Mouse (Mus musculus): ENCODE results near the gene B4galnt4. TPM values are rescaled to one million over a fixed set of nuclear protein-coding genes. Genes with fewer than 3 reads are reported as not detected.

The B4galnt4 gene
- total RNA-seq, 2 experiments from 2014 or later, result 0.07 to 0.14 TPM

- no peak for DNase-seq
- intact Hi-C loops (cut with DNase I), result no loop called here
These were observed 3.7 kb downstream of the B4galnt4 start for GRCm38 (mm10) chr7:141064576-141064975.

- intact Hi-C loops (cut with DNase I), result no loop called here
These were observed 7.4 kb downstream of the B4galnt4 start for GRCm38 (mm10) chr7:141068351-141068750.

GRCm38 (mm10) chr7:141070058-141070862 is 9.4 kb downstream of the B4galnt4 start:
- peak; percentile 71 to 82 for DNase-seq
- intact Hi-C loops (cut with DNase I), result loop anchor here (5.0 kb wide), 3 partner anchors 107 to 223 kb away; partner anchors contain the start of genes Odf3 and Scgb1c1

More at GRCm38 (mm10) chr7:141068351-141068750, 7.4 kb downstream of the B4galnt4 start:
- no peak for DNase-seq

GRCm38 (mm10) chr7:141072017-141072745 is 11.3 kb downstream of the B4galnt4 start:
- intact Hi-C loops (cut with DNase I), result loop anchor here (5.0 kb wide), 3 partner anchors 105 to 225 kb away; partner anchors contain the start of genes Odf3 and Scgb1c1
- no peak for DNase-seq

- no peak for DNase-seq
- intact Hi-C loops (cut with DNase I), result loop anchor here (5.0 kb wide), 3 partner anchors 104 to 226 kb away; partner anchors contain the start of genes Odf3 and Scgb1c1
These were observed 12.9 kb downstream of the B4galnt4 start for GRCm38 (mm10) chr7:141073782-141074181.

- intact Hi-C loops (cut with DNase I), result no loop called here
- DNase-seq, result no peak
These were observed 16.9 kb downstream of the B4galnt4 start, which contains the start of gene Pkp3 for GRCm38 (mm10) chr7:141077841-141078240. Gene Pkp3, plus strand, starts transcription at chr7:141078218.

GRCm38 (mm10) chr7:141078876-141079275 is 18.0 kb downstream of the B4galnt4 start:
- intact Hi-C loops (cut with DNase I), result no loop called here
- DNase-seq, result no peak

GRCm38 (mm10) chr7:141079481-141080449 is 18.9 kb downstream of the B4galnt4 start:
- intact Hi-C loops (cut with DNase I), result no loop called here
- DNase-seq, result no peak

GRCm38 (mm10) chr7:141087894-141088293 is 27.0 kb downstream of the B4galnt4 start:
- intact Hi-C loops (cut with DNase I), result no loop called here
- DNase-seq, result no peak

- intact Hi-C loops (cut with DNase I), result no loop called here
- DNase-seq, result no peak
These were observed 27.6 kb downstream of the B4galnt4 start for GRCm38 (mm10) chr7:141088473-141088872.

- no peak for DNase-seq
- intact Hi-C loops (cut with DNase I), result loop anchor here (10.0 kb wide), 1 partner anchor 275 kb away; no protein-coding TSS in a partner anchor
These were observed 29.3 kb downstream of the B4galnt4 start for GRCm38 (mm10) chr7:141090228-141090627.

- DNase-seq, result peak; percentile 81 to 84
- intact Hi-C loops (cut with DNase I), result loop anchor here (1.0 to 10.0 kb wide), 3 partner anchors 39 to 273 kb away; no protein-coding TSS in a partner anchor
These were observed 31.3 kb downstream of the B4galnt4 start for GRCm38 (mm10) chr7:141092051-141092735.

- DNase-seq, result no peak
- intact Hi-C loops (cut with DNase I), result loop anchor here (2.0 to 10.0 kb wide), 2 partner anchors 37 to 271 kb away; no protein-coding TSS in a partner anchor
These were observed 33.0 kb downstream of the B4galnt4 start for GRCm38 (mm10) chr7:141093950-141094349.

GRCm38 (mm10) chr7:141094487-141095205 is 33.7 kb downstream of the B4galnt4 start:
- intact Hi-C loops (cut with DNase I), result loop anchor here (10.0 kb wide), 1 partner anchor 270 kb away; no protein-coding TSS in a partner anchor
- no peak for DNase-seq

- intact Hi-C loops (cut with DNase I), result loop anchor here (10.0 kb wide), 1 partner anchor 269 kb away; no protein-coding TSS in a partner anchor
These were observed 35.1 kb downstream of the B4galnt4 start for GRCm38 (mm10) chr7:141096021-141096420.

GRCm38 (mm10) chr7:141096649-141097056 is 35.7 kb downstream of the B4galnt4 start:
- intact Hi-C loops (cut with DNase I), result loop anchor here (1.0 to 10.0 kb wide), 2 partner anchors 25 to 268 kb away; no protein-coding TSS in a partner anchor
- DNase-seq, result peak; percentile 71

More at GRCm38 (mm10) chr7:141096021-141096420, 35.1 kb downstream of the B4galnt4 start:
- no peak for DNase-seq

GRCm38 (mm10) chr7:141097177-141097576 is 36.3 kb downstream of the B4galnt4 start:
- DNase-seq, result no peak
- intact Hi-C loops (cut with DNase I), result loop anchor here (1.0 to 10.0 kb wide), 2 partner anchors 24 to 268 kb away; no protein-coding TSS in a partner anchor

Measured in heart, postnatal 14 days (tissue).